Mouse (Mus musculus): ENCODE data around the gene Cask.
"Not testable (repeated sequence)": the region's sequence is repeated elsewhere in the genome, so short reads cannot be mapped to it uniquely, and the experiment has no call there.

The Cask gene

GRCm38 (mm10) chrX:13851285-13851684 is at the start of gene Cask:
TSS of gene Cask (minus strand) at chrX:13851367.
- no peak for DNase-seq (ENCODE audit: low read depth, low spot score)

- DNase-seq (ENCODE audit: low read depth, low spot score), result no peak
Observed at GRCm38 (mm10) chrX:13889976-13890375, 38.8 kb upstream of the Cask start.

- DNase-seq (ENCODE audit: low read depth, low spot score), result no peak
Observed at GRCm38 (mm10) chrX:13884348-13884747, 33.2 kb upstream of the Cask start.

GRCm38 (mm10) chrX:13881969-13882368 is 30.8 kb upstream of the Cask start:
- DNase-seq (ENCODE audit: low read depth, low spot score), result no peak

- DNase-seq (ENCODE audit: low read depth, low spot score), result no peak
Observed at GRCm38 (mm10) chrX:13860145-13860544, 9.0 kb upstream of the Cask start.

- DNase-seq (ENCODE audit: low read depth, low spot score), result no peak
Observed at GRCm38 (mm10) chrX:13859051-13859450, 7.9 kb upstream of the Cask start.

- DNase-seq (ENCODE audit: low read depth, low spot score), result no peak
Observed at GRCm38 (mm10) chrX:13848473-13848872, 2.7 kb downstream of the Cask start.

- DNase-seq (ENCODE audit: low read depth, low spot score), result peak; percentile 13
Observed at GRCm38 (mm10) chrX:13847502-13847851, 3.7 kb downstream of the Cask start.

GRCm38 (mm10) chrX:13846653-13847501 is 4.3 kb downstream of the Cask start:
- peak; percentile 89 for DNase-seq (ENCODE audit: low read depth, low spot score)

GRCm38 (mm10) chrX:13845858-13846652 is 5.1 kb downstream of the Cask start:
- DNase-seq (ENCODE audit: low read depth, low spot score), result peak; percentile 27

- peak; percentile 5 for DNase-seq (ENCODE audit: low read depth, low spot score)
Observed at GRCm38 (mm10) chrX:13845141-13845857, 5.9 kb downstream of the Cask start.

GRCm38 (mm10) chrX:13822792-13823191 is 28.4 kb downstream of the Cask start:
- no peak for DNase-seq (ENCODE audit: low read depth, low spot score)

GRCm38 (mm10) chrX:13798754-13799153 is 52.4 kb downstream of the Cask start:
- no peak for DNase-seq (ENCODE audit: low read depth, low spot score)

GRCm38 (mm10) chrX:13765672-13766071 is 85.5 kb downstream of the Cask start:
- DNase-seq (ENCODE audit: low read depth, low spot score), result no peak

GRCm38 (mm10) chrX:13765024-13765423 is 86.1 kb downstream of the Cask start:
- DNase-seq (ENCODE audit: low read depth, low spot score), result no peak

- no peak for DNase-seq (ENCODE audit: low read depth, low spot score)
Observed at GRCm38 (mm10) chrX:13757279-13758005, 93.7 kb downstream of the Cask start.

GRCm38 (mm10) chrX:13741110-13741509 is 110.1 kb downstream of the Cask start:
- no peak for DNase-seq (ENCODE audit: low read depth, low spot score)

- not testable (repeated sequence) for DNase-seq (ENCODE audit: low read depth, low spot score)
Observed at GRCm38 (mm10) chrX:13730785-13731184, 120.4 kb downstream of the Cask start.

GRCm38 (mm10) chrX:13729835-13730480 is 121.2 kb downstream of the Cask start:
- no peak for DNase-seq (ENCODE audit: low read depth, low spot score)

- no peak for DNase-seq (ENCODE audit: low read depth, low spot score)
Observed at GRCm38 (mm10) chrX:13725573-13726403, 125.4 kb downstream of the Cask start.

All from CD4-positive helper T cell, adult 2 months (primary cell).